Mouse (Mus musculus): Measurements from ENCODE around the gene Prdm16.

Gene Prdm16

DNA sequence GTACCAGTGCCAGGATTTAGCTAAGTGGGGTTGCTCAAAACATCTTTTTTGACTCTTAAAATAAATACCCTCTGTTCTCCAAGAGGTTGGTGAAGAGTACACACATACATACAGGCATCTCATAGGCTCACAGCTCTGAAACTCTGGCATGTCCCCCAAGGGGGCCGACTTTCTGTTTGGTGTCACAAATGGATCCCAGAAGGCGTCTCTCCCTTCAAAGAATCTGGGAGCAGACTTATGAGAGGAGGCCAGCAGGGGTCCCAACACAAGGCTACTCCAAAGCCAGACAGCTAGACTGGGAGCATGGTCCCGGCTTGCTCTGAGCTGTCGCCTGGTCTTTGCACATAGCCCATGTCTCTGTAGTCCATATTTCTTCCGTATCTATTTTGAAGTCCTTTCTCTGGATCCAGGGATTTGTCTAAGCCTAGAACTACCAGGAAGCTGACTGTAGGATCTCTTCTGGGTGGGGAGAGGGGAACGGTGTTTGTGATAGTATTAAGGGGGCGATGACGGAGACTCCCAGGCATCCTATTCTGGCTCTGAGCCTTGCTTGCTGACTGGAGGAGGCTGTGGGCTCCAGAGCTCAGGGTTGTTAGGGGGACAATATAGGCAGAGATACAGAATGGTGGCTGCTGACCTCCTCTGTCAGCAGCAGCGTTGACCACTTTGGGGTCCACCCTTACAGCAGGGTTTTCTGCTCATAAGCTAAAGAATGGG lies 156.0 kb downstream of the Prdm16 start:
- DNase-seq (ENCODE audit: low read depth, low spot score) = no peak

DNA sequence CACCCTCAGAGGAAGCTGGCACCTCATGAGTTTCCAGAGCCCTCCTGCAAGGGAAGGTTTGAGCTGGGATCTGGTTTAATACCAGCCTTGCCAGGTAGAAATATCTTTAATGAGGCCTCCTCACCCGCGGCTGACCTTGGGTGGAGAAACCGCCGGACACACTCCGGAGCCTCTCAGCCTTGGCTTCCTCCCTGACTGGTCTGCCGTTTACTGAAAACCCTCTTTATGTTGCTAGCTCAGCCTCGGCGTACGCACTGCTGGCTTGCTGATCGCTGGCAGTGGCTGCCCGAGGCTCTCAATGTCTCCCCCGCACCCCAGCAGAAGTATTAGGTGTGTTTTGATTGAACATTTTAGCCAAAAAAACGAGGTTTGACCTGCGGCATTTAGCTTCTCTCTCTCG lies 156.5 kb downstream of the Prdm16 start:
- DNase-seq (ENCODE audit: low read depth, low spot score) = no peak

DNA sequence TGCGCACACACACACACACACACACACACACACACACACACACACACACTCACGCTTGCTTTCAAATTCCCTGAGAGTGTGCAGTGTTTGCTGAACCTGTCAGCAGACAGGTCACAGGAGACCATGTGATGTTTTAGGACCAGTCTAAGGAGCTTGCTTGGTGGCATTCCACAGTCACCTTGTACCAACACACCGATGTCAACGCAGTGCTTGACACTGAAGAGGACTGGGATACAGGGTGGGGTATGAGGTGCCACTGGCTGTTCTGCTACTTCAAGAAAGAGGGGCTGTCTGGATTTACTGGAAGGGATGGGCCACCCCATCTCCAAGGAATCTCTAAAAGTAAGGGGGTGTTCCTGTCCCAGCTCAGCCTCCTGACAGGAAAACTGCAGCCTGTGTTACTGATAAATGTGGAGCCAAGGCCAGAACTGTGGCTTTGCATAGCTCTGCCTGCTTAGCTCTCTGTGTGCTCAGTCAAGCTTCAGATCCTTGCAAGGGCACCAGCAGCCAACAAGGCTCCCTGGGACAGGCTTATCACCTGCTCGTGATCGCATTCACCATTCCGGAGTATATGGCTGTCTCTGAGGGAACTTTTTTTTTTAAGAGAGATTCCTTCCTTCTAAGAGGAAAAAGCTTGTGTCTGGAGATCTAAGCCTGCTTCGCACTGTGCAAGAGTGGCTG lies 157.6 kb downstream of the Prdm16 start:
- no peak for DNase-seq (ENCODE audit: low read depth, low spot score)

DNA sequence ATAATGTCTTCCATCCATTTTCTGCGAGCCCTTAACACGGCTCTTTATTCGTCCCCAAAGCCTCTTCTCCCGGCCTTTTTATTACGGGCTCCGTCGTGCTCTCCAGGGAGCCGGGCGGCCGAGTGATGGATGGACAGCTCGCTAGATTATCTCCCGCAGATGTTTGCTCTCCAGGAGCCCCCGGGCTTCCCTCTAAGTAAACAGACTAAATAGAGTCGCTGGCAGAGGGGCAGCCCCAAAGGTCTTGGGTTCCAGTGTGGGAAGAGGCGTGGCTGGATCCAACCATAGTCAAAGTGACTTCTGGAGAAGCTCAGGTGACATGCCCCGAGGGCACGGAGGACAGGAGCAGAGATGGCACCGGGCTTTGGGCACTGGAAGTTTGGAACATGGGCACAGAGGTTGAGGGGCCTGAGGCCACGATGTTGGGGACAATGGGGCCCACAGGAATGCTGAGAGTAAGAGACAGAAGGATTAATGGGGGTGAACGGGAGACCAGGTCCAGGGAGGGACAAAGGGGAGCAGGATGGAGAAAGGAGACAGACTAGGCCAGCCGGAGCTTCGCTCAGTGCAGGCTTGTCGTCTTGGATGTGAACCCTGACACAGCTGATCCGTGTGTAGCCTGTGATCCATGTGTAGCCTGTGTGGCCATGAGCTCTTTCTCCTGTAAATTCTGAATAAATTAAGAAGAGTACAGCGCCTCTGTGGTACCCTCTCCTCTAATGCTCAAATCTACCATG lies 162.9 kb downstream of the Prdm16 start:
- no peak for DNase-seq (ENCODE audit: low read depth, low spot score)

DNA sequence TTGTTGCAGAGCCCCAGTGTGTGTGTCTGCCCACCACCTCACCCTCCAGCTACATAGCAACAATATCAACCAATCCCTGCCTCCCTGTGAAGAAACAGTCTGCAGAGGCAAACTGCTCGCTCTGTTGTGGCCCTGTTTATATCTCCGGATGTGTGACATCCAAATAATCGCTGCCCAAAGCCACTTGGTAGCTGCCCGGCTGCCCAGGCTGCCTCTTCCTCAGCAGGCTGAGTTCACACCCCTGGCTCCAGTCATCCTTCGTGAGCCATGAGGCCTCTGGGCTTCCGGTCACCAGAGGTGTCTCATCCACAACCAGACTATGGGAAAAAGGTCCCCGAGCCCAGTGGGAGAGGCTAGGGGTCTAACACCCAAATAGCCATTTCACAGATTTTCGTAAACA lies 164.1 kb downstream of the Prdm16 start:
- DNase-seq (ENCODE audit: low read depth, low spot score) = no peak

DNA sequence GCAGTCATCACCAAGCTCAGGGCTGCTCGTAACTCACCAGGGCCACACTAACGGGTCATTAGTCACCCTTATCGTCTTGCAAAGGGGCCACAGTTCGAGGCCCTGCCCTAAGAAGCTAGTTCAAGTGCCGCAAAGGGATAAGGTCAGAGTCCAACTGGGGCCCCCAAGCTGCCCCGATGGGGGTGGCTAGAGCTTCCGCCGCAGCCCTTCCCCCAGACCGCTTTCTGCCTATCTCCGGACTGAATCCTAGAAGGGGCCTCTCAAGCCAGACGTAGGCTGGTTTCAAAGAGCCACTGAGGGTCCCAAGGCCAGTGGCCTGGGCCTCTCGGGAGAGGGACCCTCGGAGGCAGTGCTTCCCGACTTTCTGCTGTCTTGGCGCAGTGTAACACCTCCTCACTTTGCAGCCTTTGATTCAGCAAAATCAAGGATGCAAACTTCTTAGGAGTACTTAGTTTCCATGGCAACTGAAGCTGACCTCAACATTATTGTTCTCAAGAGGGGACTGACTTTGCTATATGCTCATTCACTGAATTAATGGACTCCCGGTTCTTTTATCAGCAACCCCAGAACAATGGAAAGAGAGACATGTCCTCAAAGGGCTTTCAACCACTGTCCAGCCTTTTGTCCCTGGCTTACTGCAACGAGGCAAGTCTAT lies 165.1 kb downstream of the Prdm16 start:
- DNase-seq (ENCODE audit: low read depth, low spot score) = no peak

DNA sequence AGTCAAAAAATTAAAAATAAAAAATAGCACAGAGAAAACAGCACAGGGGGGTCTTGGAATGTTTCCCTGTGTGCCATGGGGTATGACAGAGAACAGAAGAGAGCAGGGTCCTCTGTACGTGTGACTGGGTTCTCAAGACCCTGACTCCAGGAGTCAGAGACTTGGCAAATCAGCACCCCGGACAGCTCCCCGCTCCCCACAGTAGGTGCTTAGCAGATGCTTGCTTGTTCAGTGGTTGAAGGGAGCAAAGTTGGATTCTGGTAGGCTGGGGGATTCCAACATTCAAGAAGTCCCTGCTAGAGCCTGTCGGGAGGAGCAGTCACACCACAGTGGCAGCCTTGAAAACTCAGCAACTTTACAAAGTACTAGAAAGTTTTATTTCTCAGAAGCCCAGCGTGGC lies 170.4 kb downstream of the Prdm16 start:
- DNase-seq (ENCODE audit: low read depth, low spot score) = peak; percentile 35

DNA sequence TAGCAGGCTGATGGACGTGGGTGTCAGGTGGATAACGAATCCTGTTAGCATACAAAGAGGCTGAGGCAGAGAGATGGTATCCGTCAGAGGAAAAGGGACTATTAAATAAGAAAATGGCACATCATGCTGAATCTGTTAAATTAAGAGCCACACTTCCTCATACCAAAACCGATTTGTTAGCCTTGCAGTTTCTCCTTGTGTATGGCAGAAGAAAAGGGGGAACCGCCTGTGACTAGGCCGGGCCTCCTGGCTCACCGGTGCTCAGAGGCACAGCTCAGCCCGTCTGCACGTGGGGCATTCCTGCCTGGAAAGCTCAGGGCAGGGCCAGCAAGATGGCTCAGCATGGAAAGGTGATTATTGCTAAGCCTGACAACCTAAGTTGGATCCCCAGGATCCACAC lies 171.6 kb downstream of the Prdm16 start:
- no peak for DNase-seq (ENCODE audit: low read depth, low spot score)

DNA sequence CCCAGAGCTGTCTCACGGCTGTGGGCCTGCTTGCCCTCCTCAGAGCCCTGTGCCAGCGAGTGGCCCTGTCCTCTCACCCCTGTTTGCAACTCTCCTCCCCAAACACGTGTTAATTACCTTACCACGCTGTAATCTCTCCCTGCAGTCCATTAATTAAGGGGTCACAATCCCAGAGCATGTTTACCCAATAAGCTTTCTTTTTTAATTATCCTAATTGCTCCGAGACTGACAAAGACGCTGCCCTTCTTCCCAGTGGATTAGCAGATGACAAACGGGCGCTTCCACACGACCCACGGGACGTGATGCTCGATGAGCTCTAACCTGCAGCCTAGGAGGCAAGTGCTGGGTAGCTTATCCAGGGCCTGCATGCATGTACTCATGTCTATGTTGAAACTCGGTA lies 176.7 kb downstream of the Prdm16 start:
- DNase-seq (ENCODE audit: low read depth, low spot score) = no peak

DNA sequence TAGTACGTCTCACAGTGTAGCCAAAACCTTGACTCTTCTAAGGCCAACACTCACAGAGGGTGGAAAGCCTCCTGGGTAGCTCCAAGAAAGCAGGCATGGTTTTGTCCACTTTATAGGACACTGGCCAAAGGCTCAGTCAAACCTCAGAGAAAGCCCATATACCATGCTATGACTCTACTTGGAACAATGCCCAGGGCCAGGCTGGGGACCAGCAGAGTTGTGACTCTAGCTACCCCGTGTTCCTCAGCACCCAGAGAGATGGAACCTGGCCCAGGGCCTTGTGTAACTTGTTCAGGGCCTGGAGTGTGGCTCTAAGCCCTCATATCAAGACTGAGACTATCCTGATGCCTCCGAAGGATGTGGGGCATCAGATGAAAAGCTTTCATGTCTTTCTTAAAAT lies 178.9 kb downstream of the Prdm16 start:
- no peak for DNase-seq (ENCODE audit: low read depth, low spot score)

DNA sequence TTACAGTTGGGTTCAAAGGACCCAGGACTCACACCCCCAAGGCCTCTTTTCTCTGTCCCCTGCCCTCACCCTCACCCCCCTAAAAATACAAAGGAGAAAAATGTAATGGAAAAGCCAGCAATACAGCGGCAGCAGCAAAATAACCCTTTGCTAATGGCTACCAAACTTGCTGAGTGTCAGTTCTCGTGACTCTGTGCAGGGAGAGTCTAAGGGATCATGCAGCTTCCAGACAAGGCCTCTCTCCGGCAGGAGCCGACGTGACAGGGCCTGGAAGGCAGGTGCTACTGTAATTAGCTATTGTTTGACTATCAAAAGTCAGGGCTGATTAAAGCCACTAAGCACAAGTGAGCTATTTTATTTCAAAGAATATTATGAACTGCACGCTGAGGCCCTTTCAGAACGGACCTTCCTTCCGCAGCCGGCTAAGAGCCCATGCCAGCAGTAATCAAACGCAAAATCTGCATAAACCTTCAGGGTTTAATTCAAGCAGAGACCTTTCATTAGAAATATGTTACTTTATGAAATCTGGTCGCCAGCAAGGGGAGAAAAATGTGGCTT lies 180.3 kb downstream of the Prdm16 start:
- no peak for DNase-seq (ENCODE audit: low read depth, low spot score)

DNA sequence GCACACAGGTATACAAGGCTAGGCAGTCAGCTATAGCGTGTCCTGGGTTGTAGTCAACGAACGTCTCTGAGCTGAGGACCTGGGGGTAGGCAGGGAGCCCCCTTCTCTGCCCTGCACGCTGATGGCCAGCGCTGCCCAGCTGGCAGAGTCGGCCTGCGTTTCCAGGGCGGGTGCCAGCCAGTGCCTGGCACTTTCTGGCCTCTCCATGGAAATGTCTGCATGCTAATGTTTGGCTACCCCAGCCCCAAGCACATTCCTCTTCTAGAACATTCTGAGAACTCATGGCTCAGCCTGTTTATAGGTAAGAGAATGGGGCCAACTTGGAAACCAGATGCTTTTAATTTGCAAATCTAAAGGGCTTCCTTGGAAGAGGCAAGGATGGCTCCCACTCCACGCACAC lies 186.2 kb downstream of the Prdm16 start:
- DNase-seq (ENCODE audit: low read depth, low spot score) = no peak

DNA sequence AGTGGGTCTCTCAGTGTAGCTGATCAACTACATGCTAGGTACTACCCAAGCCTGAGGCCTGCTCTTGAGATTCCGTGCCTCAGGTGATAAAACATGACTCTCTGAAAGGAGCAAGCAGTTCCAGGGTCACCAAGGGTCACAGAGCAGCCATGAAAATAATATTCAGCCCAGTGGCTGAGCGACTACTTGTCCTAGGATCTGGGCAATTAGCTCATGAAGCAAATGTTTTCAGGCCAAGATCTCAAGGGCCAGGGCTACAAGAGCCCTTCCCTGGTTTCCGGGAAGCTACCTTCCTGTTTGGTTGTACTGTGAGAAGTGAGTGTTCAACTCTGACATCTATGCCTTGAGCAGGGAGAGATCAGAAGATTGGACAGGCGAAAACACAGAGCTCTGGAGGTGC lies 186.6 kb downstream of the Prdm16 start:
- DNase-seq (ENCODE audit: low read depth, low spot score) = no peak

DNA sequence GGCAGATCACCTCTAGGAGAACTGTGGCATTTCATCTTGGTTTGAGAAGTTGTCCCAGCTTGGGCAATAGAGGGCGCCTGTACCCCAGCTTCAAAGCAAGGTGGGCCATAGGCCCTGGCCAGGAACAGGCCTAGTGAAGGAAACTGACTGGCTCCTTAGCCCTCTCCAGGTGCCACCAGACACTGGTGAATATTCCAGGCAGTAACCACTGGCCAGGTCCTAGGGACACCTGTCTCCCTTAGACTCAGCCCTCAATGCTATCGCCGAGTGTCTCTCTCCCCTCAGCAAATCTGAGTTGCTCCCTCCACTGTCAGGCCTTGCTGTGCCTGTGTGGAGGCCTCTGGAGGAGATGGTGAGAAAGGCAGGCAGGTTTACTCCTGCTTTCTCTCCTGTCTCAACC lies 187.3 kb downstream of the Prdm16 start:
- peak; percentile 9 for DNase-seq (ENCODE audit: low read depth, low spot score)

DNA sequence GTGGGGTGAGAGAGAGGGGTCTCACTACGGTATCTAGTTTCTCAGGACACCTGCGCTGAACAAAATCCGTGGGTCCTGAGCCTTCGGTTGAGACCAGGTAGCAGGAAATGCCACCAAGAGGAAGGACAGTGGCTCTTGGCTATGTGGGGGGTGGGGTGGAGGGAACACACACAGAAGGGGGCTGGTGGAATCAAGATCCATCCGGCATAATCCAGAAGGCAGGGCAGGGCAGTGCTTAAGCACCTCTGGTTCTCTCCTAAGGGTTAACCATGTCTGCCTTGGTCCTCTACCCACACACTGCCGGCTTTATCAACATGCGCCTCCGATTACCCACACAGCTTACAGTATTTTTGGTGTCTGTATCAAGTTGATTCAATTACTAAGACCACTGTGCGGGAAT lies 191.0 kb downstream of the Prdm16 start:
- no peak for DNase-seq (ENCODE audit: low read depth, low spot score)

DNA sequence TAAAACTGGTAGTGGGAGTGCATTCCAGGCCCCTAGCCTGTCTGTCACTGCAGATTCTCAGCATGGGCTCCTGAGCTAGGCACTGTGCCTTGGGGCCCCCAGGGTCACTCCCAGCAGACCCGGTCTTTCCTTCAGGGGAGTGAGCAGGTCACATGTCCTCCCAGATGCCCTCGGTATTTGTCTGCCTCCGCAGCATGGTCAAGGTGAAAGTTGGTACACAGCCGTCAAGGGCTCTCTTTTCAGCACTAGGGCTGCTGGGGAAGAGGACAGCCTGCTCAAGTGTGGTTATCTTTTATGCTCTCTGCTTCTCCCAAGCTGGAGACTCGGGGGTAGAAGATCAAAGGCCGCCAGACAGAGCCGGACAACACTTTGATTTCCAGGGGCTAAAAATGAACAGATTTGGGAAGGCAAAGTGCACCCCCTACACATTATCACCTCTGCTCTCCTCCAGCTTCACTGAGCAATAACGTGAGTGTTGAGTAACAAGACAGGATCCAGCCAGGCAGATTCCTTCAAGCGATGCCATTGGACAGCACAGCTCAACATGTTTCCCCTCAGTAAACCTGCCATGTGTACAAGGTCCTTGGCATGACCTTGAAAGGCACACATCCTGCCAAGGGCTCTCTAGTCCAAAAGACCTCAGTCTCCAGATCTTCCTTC lies 193.9 kb downstream of the Prdm16 start:
- no peak for DNase-seq (ENCODE audit: low read depth, low spot score)

DNA sequence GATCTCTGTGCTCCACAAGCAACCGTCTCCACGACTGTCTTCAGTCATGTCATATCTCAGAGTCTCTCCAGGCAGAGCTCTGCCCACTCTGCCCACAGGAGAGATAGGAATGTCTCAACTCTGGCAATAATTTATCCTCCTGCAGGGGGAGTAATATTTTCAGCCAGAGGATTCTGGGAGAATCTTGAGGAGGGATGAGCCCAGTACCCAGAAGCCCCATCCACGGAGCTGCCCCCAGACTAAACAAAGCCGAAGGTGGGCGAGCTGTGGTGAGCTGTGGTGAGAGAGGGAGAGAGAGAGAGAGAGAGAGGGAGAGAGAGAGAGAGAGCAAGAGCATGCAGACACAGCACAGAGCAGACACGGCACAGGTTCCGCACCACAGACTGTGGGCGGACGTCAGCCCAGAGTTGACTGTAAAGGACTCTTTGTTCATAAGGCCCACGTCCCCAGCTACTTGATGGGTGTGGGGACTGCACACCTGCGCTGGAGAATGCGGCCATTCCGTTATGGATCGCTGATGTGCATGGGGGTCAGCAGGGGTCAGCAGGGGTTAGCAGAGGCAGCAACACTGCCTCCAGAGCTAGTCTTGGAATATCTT lies 197.1 kb downstream of the Prdm16 start:
- no peak for DNase-seq (ENCODE audit: low read depth, low spot score)

DNA sequence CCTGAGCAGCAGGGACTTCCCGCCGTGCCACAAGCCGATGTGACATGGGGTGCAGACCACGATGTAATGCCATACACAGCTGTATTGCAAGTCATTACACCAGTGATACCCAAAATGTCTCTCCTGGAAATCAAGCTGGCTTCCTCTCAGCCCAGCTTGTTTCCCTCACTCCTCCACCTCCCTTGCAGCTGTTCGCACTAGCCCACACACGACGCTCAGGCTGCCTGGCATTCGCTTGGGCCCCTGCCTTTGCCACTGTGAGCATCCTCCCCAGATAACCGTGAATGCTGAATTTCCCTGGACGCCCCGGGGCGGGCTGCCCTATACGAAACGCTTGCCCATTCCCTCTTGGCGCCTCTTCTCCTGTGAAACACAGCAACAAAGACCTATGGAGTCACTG lies 198.1 kb downstream of the Prdm16 start:
- no peak for DNase-seq (ENCODE audit: low read depth, low spot score)

DNA sequence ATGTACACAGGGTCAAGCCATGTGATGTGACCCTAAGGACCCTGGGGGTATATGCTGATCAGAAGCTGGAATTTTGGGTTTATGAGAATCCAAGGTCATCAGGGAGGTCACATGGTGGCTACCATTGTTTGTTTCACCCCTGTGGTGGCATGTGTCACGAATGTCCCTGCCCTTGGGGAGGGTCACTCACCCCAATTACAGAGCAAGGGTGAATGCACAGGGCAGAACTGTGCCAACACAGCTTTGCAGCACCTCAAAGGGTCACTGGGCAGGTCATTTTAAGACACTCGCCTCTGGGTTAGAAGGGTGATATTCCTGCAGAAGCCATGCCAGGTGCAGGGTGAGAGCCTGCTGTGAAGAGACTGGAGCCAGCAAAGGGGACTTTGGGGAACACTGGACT lies 206.9 kb downstream of the Prdm16 start:
- no peak for DNase-seq (ENCODE audit: low read depth, low spot score)

DNA sequence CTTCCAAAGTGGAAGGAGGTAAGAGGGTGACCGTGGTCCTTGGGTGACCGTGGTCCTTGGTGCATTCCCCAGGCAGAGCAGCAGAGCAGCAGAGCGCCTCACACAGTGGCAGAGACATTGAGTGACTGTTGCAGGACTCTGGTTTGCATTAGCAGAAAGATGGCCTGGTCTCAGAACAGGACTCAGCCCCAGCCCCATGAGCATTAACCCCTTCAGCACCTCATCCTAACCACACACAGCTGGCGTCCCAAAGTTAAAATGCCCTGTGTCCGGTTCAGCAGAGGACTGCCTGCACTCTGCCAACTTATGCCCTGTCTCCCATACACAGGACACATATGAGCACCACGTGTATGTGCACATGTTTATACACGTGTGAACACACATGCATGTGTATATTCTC lies 209.8 kb downstream of the Prdm16 start:
- DNase-seq (ENCODE audit: low read depth, low spot score) = no peak

DNA sequence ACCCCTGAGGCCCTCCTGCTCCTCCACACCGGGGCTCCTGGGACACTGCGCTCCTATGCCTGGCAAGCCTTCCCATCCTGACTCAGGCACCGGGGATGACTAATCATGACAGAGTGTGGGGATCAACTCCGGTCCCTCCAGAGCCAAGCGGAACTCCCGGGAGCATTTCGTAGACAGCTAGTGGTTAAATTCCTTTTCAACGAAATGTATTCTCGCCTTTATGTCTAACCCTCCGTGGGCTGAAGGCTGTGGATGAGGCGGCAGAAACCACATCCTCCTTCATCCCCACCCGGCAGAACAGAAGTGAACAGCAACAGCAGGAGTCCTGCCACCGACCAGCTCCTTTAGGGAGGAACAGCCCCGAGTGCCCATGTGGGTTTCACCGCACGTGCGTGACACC lies 211.4 kb downstream of the Prdm16 start:
- DNase-seq (ENCODE audit: low read depth, low spot score) = peak; percentile 93

Measured in 3T3-L1 (cell line).